Mouse (Mus musculus) olfactory bulb, adult 2 months (tissue): ENCODE results near the gene Rasgrp4. TPM values are rescaled to one million over a fixed set of nuclear protein-coding genes. Genes with fewer than 3 reads are reported as not detected.

Source experiments
- H3K27ac ChIP-seq: fragments of 200-500 bp; 2 replicates; pipeline ENCODE4 v1.5.1; 2012; ENCODE audit warnings: low read depth, low read length; ENCODE audit not compliant: insufficient read depth
- H3K4me1 ChIP-seq: fragments of 200-500 bp; 2 replicates; pipeline ENCODE4 v1.6.1; 2012; ENCODE audit warnings: low read length; ENCODE audit not compliant: control insufficient read depth, insufficient read depth
- H3K4me3 ChIP-seq: fragments of 200-500 bp; 2 replicates; pipeline ENCODE4 v1.5.1; 2012; ENCODE audit warnings: mild to moderate bottlenecking, low read depth, low read length, moderate library complexity; ENCODE audit not compliant: insufficient read depth
- CTCF ChIP-seq: fragments of 200-500 bp; IDR thresholded peaks from 2 replicates; pipeline ENCODE4 v1.5.1; 2012; ENCODE audit warnings: low read depth, mild to moderate bottlenecking, low read length, moderate library complexity; ENCODE audit not compliant: insufficient read depth
- POLR2A ChIP-seq: fragments of 200-500 bp; IDR thresholded peaks from 2 replicates; pipeline ENCODE4 v1.6.1; 2012; ENCODE audit warnings: mild to moderate bottlenecking, low read depth, low read length, moderate library complexity; ENCODE audit not compliant: insufficient read depth
- WGBS: fragments of 180-500 bp; shearing (Covaris S2); methylation state at CpG from one replicate; pipeline ENCODE4 v1.1.7; 2018; 5-methylcytosine and 5-hydroxymethylcytosine counted together
- polyA plus RNA-seq: library from polyadenylated mRNA; stranded (reverse); fragments of >200 nt; gene quantifications from 2 replicates; pipeline ENCODE4 v1.2.4, GENCODE M21; 2012; ENCODE audit warnings: low replicate concordance; ENCODE audit not compliant: missing spikeins, insufficient read depth, insufficient read length

Gene Rasgrp4
- polyA plus RNA-seq, 1 experiment, result not detected

GRCm38 (mm10) chr7:29141416-29141815 is 6.8 kb downstream of the Rasgrp4 start:
- Histone ChIP-seq H3K4me1 (no peaks in the 10 kb centered on the region), H3K4me3 (no peak overlapping the region), H3K27ac (no peak overlapping the region)
- TF ChIP-seq POLR2A (no peak), CTCF (no peak)
- 88% methylated on average over 8 of the region's 8 CpGs for WGBS

- H3K27ac ChIP-seq, result no peak overlapping the region
- no peaks in the 10 kb centered on the region for H3K4me1 ChIP-seq
- WGBS, result 96% methylated on average over 4 of the region's 4 CpGs
- no peak overlapping the region for H3K4me3 ChIP-seq
- TF ChIP-seq CTCF (no peak), POLR2A (no peak)
Measured at GRCm38 (mm10) chr7:29144006-29144405, 9.4 kb downstream of the Rasgrp4 start.

DNA sequence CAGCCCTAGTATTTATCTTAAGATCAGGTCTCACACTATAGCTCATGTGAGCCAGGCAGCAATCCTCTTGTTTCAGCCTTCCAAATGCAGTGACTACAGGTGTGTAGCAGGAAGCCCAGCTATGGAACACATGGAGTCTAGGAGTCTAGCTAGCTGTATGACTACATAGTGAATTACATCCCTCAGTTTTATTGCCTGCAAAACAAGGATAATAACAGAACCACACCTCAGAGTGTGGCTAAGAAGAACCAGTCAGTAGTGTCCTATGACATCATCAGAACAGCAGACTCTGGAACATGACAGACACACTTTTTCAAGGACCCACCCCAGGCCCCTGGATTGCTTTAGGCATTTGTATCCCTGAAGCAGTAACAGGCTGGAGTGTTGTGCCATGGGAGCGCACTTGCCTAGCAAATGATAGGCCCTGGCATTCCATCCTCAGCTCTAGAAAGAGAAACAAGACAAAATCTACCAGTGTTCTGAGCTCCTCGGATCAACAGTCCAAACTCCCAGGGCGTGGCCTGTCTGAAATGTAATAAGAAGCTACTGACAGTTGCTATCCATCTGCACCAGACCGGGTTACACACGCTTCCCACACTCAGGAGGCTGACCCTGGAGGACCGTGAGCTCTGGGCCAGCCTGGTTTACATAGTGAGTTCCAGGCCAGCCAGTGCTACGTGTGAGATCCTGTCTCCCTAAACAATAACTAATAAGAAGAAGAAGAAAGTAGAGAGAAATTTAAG is 12.1 kb downstream of the Rasgrp4 start:
- Histone ChIP-seq H3K4me1 (peaks cover 6% of the 10 kb centered on the region; the same call in 1 of the 2 replicates), H3K27ac (no peak overlapping the region), H3K4me3 (no peak overlapping the region)
- TF ChIP-seq POLR2A (no peak), CTCF (no peak)
- WGBS, result 92% methylated on average over 7 of the region's 7 CpGs

DNA sequence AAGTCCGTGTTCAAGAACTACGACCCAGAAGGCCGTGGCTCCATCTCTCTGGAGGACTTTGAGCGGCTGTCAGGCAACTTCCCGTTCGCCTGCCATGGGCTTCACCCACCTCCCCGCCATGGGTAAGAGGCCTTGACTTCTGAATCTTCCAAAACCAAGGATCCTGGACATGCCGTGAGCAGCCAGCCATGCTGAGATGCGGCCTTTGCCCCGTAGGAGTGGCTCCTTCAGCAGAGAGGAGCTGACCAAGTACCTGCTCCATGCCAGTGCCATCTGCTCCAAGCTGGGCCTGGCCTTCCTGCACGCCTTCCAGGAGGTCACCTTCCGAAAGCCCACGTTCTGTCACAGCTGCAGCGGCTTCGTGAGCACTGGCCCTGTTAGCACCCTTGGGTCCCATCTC is 14.1 kb downstream of the Rasgrp4 start:
- Histone ChIP-seq H3K4me1 (peaks cover 6% of the 10 kb centered on the region; the same call in 1 of the 2 replicates), H3K4me3 (no peak overlapping the region), H3K27ac (no peak overlapping the region)
- TF ChIP-seq CTCF (no peak), POLR2A (no peak)
- WGBS, result 95% methylated on average over 15 of the region's 15 CpGs

DNA sequence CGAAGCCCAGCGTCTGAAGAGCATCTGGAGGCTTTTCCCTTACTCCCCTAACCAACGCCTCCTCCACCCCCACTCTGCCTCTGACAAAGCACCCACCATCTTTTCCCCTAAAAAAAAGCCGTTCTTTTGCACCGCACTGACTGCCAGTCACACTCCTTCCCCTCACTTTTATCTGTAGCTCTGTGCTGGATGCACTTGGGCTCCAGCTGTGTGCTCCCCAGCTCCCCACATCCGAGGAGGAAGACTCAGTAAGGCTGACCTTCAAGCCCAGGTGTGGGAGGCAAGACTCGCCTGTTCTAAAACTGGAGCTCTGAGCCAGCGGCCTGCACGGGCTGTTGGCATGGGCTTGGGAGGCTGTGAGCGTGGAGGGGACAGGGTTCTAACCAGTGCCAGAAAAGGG is 16.8 kb downstream of the Rasgrp4 start:
- H3K4me3 ChIP-seq, result no peak overlapping the region
- peaks cover 16% of the 10 kb centered on the region for H3K4me1 ChIP-seq
- TF ChIP-seq POLR2A, result no peak
- no peak for TF ChIP-seq CTCF
- H3K27ac ChIP-seq, result no peak overlapping the region
- WGBS, result 50% methylated on average over 10 of the region's 10 CpGs

DNA sequence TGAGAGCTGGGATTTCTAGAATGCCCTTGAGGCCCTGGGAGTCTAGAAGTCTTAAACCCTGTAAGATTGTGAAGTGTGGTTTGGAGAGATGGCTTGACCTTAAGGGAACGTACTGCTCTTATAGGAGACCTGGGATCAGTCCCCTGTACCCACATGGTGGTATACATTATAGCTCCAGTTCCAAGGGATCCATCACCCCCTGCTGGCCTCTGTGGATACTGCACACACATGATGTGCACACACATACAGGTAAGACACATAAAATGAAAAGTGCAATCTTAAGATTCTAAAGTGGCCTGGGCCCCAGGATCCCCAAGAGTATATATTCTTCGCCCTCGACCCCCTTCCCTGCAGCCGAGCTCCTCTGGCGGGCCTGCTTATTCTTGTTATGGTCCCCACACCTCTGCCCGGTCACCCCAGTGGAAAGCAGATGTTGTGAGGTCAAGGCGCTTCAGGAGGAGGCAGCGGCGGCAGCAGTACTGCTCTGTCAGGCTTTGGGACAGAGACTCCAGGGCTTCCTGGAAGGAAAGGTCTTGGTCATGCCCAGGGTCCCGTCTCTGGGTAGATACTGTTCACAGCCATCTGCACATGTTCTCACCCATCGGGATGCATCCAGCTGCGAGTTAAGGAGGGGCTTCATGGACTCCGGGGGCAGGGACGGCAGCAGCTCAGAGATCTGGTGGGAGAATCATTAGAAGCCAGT is 19.5 kb downstream of the Rasgrp4 start:
- TF ChIP-seq CTCF (no peak), POLR2A (no peak)
- H3K4me1 ChIP-seq, result peaks cover 17% of the 10 kb centered on the region
- 97% methylated on average over 14 of the region's 14 CpGs for WGBS
- H3K27ac ChIP-seq, result no peak overlapping the region
- H3K4me3 ChIP-seq, result no peak overlapping the region

GRCm38 (mm10) chr7:29155196-29155837 is 20.7 kb downstream of the Rasgrp4 start:
- 7% methylated on average over 37 of the region's 37 CpGs for WGBS
- H3K4me3 ChIP-seq, result peak overlapping the region; percentile 83
- TF ChIP-seq CTCF, result no peak
- peak; percentile 65 for TF ChIP-seq POLR2A
- peak overlapping the region; percentile 63 for H3K27ac ChIP-seq
- H3K4me1 ChIP-seq, result peaks cover 17% of the 10 kb centered on the region

- peak within 1 kb of the TSS; percentile 63 for H3K27ac ChIP-seq
- peaks cover 17% of the 10 kb centered on the region for H3K4me1 ChIP-seq
- TF ChIP-seq POLR2A, result no peak; the same call in none of the 2 replicates
- no peak for TF ChIP-seq CTCF
- H3K4me3 ChIP-seq, result peak within 1 kb of the TSS; percentile 83
- WGBS, result 3% methylated on average over 68 of the region's 68 CpGs
Measured at GRCm38 (mm10) chr7:29155838-29156782, 21.5 kb downstream of the Rasgrp4 start, which contains the start of gene Fam98c. Gene Fam98c, minus strand, starts transcription at chr7:29156234.
